Mouse (Mus musculus) G1E (cell line): ENCODE data around the gene Speer4b.

Experiments
- CTCF ChIP-seq: IDR thresholded peaks from 2 replicates; pipeline ENCODE4 v1.5.1; 2012; ENCODE audit warnings: low read depth, low read length, inconsistent platforms, mixed read lengths
- POLR2AphosphoS5 ChIP-seq: IDR thresholded peaks from 2 replicates; pipeline ENCODE4 v1.6.1; 2012; ENCODE audit warnings: low read depth, low read length, inconsistent platforms; ENCODE audit not compliant: insufficient replicate concordance
- TAL1 ChIP-seq: conservative IDR thresholded peaks from 2 replicates; pipeline ENCODE4 v1.6.1; 2012; ENCODE audit warnings: low read depth, low read length, inconsistent platforms, mixed read lengths

GRCm38 (mm10) chr5:27453201-27453845 lies 47.9 kb downstream of the Speer4b start:
- TF ChIP-seq CTCF (no peak), POLR2AphosphoS5 (no peak), TAL1 (no peak)
